Mouse (Mus musculus) intestine, embryonic 15.5 days (tissue): ENCODE measurements around the gene Ssxb6. TPM values are rescaled to one million over a fixed set of nuclear protein-coding genes. Genes with fewer than 3 reads are reported as not detected.
"Not testable (repeated sequence)": the region's sequence is repeated elsewhere in the genome, so short reads cannot be mapped to it uniquely, and the experiment has no call there.

Experiments
- ATAC-seq: fragments of 200-750 bp; cut with Nextera tagmentation; 2 replicates; pipeline ENCODE4 v1.8.0; 2017; ENCODE audit warnings: moderate TSS enrichment, moderate library complexity
- H3K27ac ChIP-seq: fragments of 300-500 bp; sonication (generic); 2 replicates; pipeline ENCODE4 v1.5.1; 2015; ENCODE audit warnings: mild to moderate bottlenecking, inconsistent platforms
- H3K27me3 ChIP-seq: fragments of 300-500 bp; sonication (generic); replicated peaks from 2 replicates; pipeline ENCODE4 v1.6.1; 2015; ENCODE audit warnings: inconsistent platforms
- H3K36me3 ChIP-seq: fragments of 300-500 bp; sonication (generic); 2 replicates; pipeline ENCODE4 v1.6.1; 2015; ENCODE audit warnings: inconsistent platforms
- H3K4me1 ChIP-seq: fragments of 300-500 bp; sonication (generic); replicated peaks from 2 replicates; pipeline ENCODE4 v1.6.1; 2015; ENCODE audit warnings: inconsistent platforms
- H3K4me2 ChIP-seq: fragments of 300-500 bp; sonication (generic); replicated peaks from 2 replicates; pipeline ENCODE4 v1.6.1; 2015; ENCODE audit warnings: mild to moderate bottlenecking, inconsistent platforms
- H3K4me3 ChIP-seq: fragments of 300-500 bp; sonication (generic); replicated peaks from 2 replicates; pipeline ENCODE4 v1.5.1; 2015; ENCODE audit warnings: inconsistent platforms
- H3K9ac ChIP-seq: fragments of 300-500 bp; sonication (generic); 2 replicates; pipeline ENCODE4 v1.6.1; 2015; ENCODE audit warnings: inconsistent platforms
- H3K9me3 ChIP-seq: fragments of 300-500 bp; sonication (generic); 2 replicates; pipeline ENCODE4 v1.6.1; 2016; ENCODE audit warnings: inconsistent platforms
- WGBS: fragments of 180-500 bp; shearing (Covaris S2); methylation state at CpG from one replicate; pipeline ENCODE4 v1.1.7; 2015; 5-methylcytosine and 5-hydroxymethylcytosine counted together
- polyA plus RNA-seq: library from polyadenylated mRNA; unstranded; fragments of >200 nt; fragmentation: Nextera tagmentation; extraction: Ambion mirVana; gene quantifications from 2 replicates; pipeline ENCODE4 v1.2.1, GENCODE M21; 2015

Gene Ssxb6
- not detected in 2 replicates for polyA plus RNA-seq

- not testable (repeated sequence) for ATAC-seq
Observed at GRCm38 (mm10) chrX:8548155-8548554, at the start of gene Ssxb6. Gene Ssxb6, minus strand, starts transcription at chrX:8548255.

DNA sequence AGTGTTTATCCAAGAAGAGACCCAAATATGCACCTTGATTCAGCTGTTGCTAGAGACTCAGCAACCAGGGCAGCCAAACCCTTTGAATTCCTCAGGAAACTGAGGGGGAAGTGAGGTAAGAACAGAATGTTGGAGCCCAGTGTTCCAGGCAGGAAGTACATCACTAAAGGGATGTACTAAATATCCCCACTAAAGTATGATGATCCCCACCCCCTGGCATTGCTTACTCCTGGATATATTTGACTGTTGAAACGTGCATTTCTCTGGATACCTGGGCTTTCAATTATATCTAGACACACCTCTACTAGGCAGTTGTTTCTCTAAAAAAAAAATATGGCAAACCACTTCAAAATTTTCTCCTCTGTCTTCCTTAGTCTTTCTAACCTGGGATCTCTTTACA lies 43.7 kb upstream of the Ssxb6 start, which contains the start of gene Ssxb3:
Gene Ssxb3, minus strand, starts transcription at position 101 of the 400 bp plus-strand sequence.
- not testable (repeated sequence) for H3K27ac ChIP-seq, H3K27me3 ChIP-seq, H3K9me3 ChIP-seq, H3K4me2 ChIP-seq, H3K9ac ChIP-seq, ATAC-seq, H3K4me1 ChIP-seq, H3K36me3 ChIP-seq, H3K4me3 ChIP-seq
- WGBS = 23% methylated on average over 1 of the region's 1 CpGs

More at GRCm38 (mm10) chrX:8548155-8548554, at the start of gene Ssxb6:
- not testable (repeated sequence) for H3K4me2 ChIP-seq, H3K9me3 ChIP-seq, H3K27me3 ChIP-seq, H3K9ac ChIP-seq, H3K27ac ChIP-seq, H3K36me3 ChIP-seq, H3K4me1 ChIP-seq, H3K4me3 ChIP-seq
- WGBS = 71% methylated on average over 4 of the region's 4 CpGs

- H3K27ac ChIP-seq = no peak within 1 kb of the TSS
- no peak within 1 kb of the TSS for H3K9ac ChIP-seq
- no peaks in the 10 kb centered on the region for H3K9me3 ChIP-seq
- 83% methylated on average over 2 of the region's 2 CpGs for WGBS
- no peak within 1 kb of the TSS for H3K4me3 ChIP-seq
- no peak for ATAC-seq
- no peaks in the 10 kb centered on the region for H3K4me1 ChIP-seq
- H3K27me3 ChIP-seq = no peaks in the 10 kb centered on the region
- no peaks in the 10 kb centered on the region for H3K36me3 ChIP-seq
- H3K4me2 ChIP-seq = no peak within 1 kb of the TSS
Observed at GRCm38 (mm10) chrX:8524854-8525253, 23.2 kb downstream of the Ssxb6 start, which contains the start of gene Gm14459. Gene Gm14459, minus strand, starts transcription at chrX:8524954.

Other genes starting within 250 kb of the Ssxb6 start
- gene Ssxb10, start 220.8 kb downstream of the Ssxb6 start, polyA plus RNA-seq = not detected in 2 replicates
- gene Ssxb9, start 181.3 kb downstream of the Ssxb6 start, polyA plus RNA-seq = not detected in 2 replicates
- gene Ssxb1, start 134.9 kb downstream of the Ssxb6 start, polyA plus RNA-seq = not detected in 2 replicates
- not detected in 2 replicates for gene Ssxb2, start 86.5 kb downstream of the Ssxb6 start, polyA plus RNA-seq
- not detected in 2 replicates for gene Gm14459, start 23.3 kb downstream of the Ssxb6 start, polyA plus RNA-seq
- not detected in 2 replicates for gene Ssxb3, start 43.6 kb upstream of the Ssxb6 start, polyA plus RNA-seq
- not detected in 2 replicates for gene Ssxb8, start 142.6 kb upstream of the Ssxb6 start, polyA plus RNA-seq
- not detected in 2 replicates for gene Ssx9, start 200.2 kb upstream of the Ssxb6 start, polyA plus RNA-seq